Mouse (Mus musculus) myocyte (in vitro differentiated cells): Measurements from ENCODE around the gene Bcl3.
A peak's percentile ranks its signal among the peaks of the same experiment; 100 is the strongest.

Experiments used
- CEBPB ChIP-seq: IDR thresholded peaks from 2 replicates; pipeline ENCODE4 v1.6.1; 2011; ENCODE audit warnings: mild to moderate bottlenecking, moderate library complexity; ENCODE audit not compliant: poor library complexity, insufficient read depth, severe bottlenecking
- E2F4 ChIP-seq: IDR thresholded peaks from one replicate; pipeline ENCODE4 v1.6.1; 2011; ENCODE audit warnings: mild to moderate bottlenecking, control low read depth, moderate library complexity; ENCODE audit not compliant: insufficient read depth
- MAX ChIP-seq: IDR thresholded peaks from one replicate; pipeline ENCODE4 v1.6.1; 2011; ENCODE audit warnings: low read depth, mild to moderate bottlenecking, control low read depth
- MYOD1 ChIP-seq, 3 experiments: IDR thresholded peaks; one replicate each; pipeline ENCODE4 v1.6.1; 2011; ENCODE audit warnings: control low read depth in 2 of 3, low read depth in 2 of 3, mild to moderate bottlenecking in 2 of 3, moderate library complexity in 1 of 3; ENCODE audit not compliant: insufficient read length in 2 of 3, control insufficient read depth in 1 of 3
- POLR2A ChIP-seq: IDR thresholded peaks from one replicate; pipeline ENCODE4 v1.6.1; 2011; ENCODE audit warnings: low read depth, mild to moderate bottlenecking, control low read depth, moderate library complexity; ENCODE audit not compliant: insufficient read length
- REST ChIP-seq: IDR thresholded peaks from one replicate; pipeline ENCODE4 v1.6.1; 2011; ENCODE audit warnings: mild to moderate bottlenecking, control low read depth, moderate library complexity; ENCODE audit not compliant: insufficient read depth, insufficient read length
- TCF12 ChIP-seq: IDR thresholded peaks from one replicate; pipeline ENCODE4 v1.6.1; 2011; ENCODE audit warnings: mild to moderate bottlenecking, control low read depth; ENCODE audit not compliant: poor library complexity, insufficient read depth, severe bottlenecking
- TCF3 ChIP-seq: IDR thresholded peaks from one replicate; pipeline ENCODE4 v1.6.1; 2011; ENCODE audit warnings: low read depth, control low read depth; ENCODE audit not compliant: insufficient read length
- USF1 ChIP-seq: IDR thresholded peaks from one replicate; pipeline ENCODE4 v1.6.1; 2011; ENCODE audit warnings: low read depth, mild to moderate bottlenecking, control low read depth, moderate library complexity

DNA sequence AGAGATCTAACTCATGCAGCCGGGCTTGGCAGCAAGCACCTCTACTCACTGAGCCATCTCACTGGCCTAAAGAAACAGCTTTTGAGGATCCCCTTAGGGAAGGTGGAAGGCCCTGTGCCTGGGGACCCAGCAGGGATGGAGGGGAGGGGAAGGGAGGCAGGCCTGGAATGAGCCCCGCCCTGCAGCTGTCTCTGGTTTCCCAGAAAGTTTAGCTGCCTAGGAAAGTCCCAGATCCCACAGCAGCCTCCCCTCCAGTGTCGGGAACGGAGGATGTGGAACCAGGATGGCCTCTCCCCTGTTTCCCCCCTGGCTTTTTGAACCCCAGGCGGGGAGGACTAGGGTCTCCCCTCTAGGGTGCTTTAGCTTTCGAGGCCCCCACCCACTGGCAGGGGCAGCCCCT lies 4.2 kb upstream of the Bcl3 start:
- TF ChIP-seq USF1 (no peak), POLR2A (peak; percentile 34), CEBPB (no peak), MAX (no peak), E2F4 (no peak), TCF12 (no peak), TCF3 (no peak), REST (no peak), MYOD1 (IDR thresholded peaks at IDR 0.05; ENCODE audit: control insufficient read depth in 1 of 3, insufficient read length in 2 of 3, low read depth in 2 of 3) (no peak)
